Mouse (Mus musculus) liver, adult 2 months (tissue): Measurements from ENCODE around the gene Xxylt1. TPM values are rescaled to one million over a fixed set of nuclear protein-coding genes. Genes with fewer than 3 reads are reported as not detected.

Experiments
- DNase-seq: peaks from one replicate; pipeline ENCODE4 v3.0.0-alpha.2; 2011; ENCODE audit warnings: low read depth, low spot score; ENCODE audit errors: extremely low read depth
- H3K27ac ChIP-seq: fragments of 200-500 bp; replicated peaks from 2 replicates; pipeline ENCODE4 v1.5.1; 2012; ENCODE audit warnings: low read depth, mild to moderate bottlenecking, control low read depth, inconsistent platforms, low read length; ENCODE audit not compliant: insufficient read depth
- H3K27me3 ChIP-seq: fragments of 200-500 bp; 2 replicates; pipeline ENCODE4 v1.6.1; 2012; ENCODE audit warnings: mild to moderate bottlenecking, moderate library complexity, low read length, inconsistent platforms; ENCODE audit not compliant: control insufficient read depth, insufficient read depth
- H3K36me3 ChIP-seq: fragments of 200-500 bp; 2 replicates; pipeline ENCODE4 v1.6.1; 2012; ENCODE audit warnings: low read length, inconsistent platforms; ENCODE audit not compliant: control insufficient read depth, insufficient read depth
- H3K4me1 ChIP-seq: fragments of 200-500 bp; 2 replicates; pipeline ENCODE4 v1.6.1; 2011; ENCODE audit warnings: low read length; ENCODE audit not compliant: control insufficient read depth, insufficient read depth
- H3K4me3 ChIP-seq: fragments of 200-500 bp; 2 replicates; pipeline ENCODE4 v1.5.1; 2011; ENCODE audit warnings: low read depth, mild to moderate bottlenecking, control low read depth, low read length, moderate library complexity; ENCODE audit not compliant: insufficient read depth
- H3K79me2 ChIP-seq: fragments of 200-500 bp; 2 replicates; pipeline ENCODE4 v1.6.1; 2012; ENCODE audit warnings: inconsistent platforms, mild to moderate bottlenecking, low read length, moderate library complexity; ENCODE audit not compliant: control insufficient read depth, insufficient read depth
- H3K9ac ChIP-seq: fragments of 200-500 bp; 2 replicates; pipeline ENCODE4 v1.6.1; 2012; ENCODE audit warnings: low read depth, mild to moderate bottlenecking, control low read depth, inconsistent platforms, low read length
- CTCF ChIP-seq: fragments of 200-500 bp; IDR thresholded peaks from 2 replicates; pipeline ENCODE4 v1.5.1; 2011; ENCODE audit warnings: low read depth, low read length, control low read depth
- POLR2A ChIP-seq: fragments of 200-500 bp; IDR thresholded peaks from 2 replicates; pipeline ENCODE4 v1.6.1; 2011; ENCODE audit warnings: low read length, control low read depth; ENCODE audit not compliant: insufficient read depth; ENCODE audit errors: extremely low read depth
- WGBS: fragments of 180-500 bp; shearing (Covaris S2); methylation state at CpG from one replicate; pipeline ENCODE4 v1.1.7; 2018; 5-methylcytosine and 5-hydroxymethylcytosine counted together
- polyA plus RNA-seq: library from polyadenylated mRNA; depleted of rRNA; stranded (reverse); fragments of >200 nt; gene quantifications from 2 replicates; pipeline ENCODE4 v1.2.3, GENCODE M21; 2012
- total RNA-seq: library from RNA; depleted of rRNA; stranded (reverse); fragments of >200 nt; gene quantifications from 2 replicates; pipeline ENCODE4 v1.2.3, GENCODE M21; 2014

Gene Xxylt1
- total and polyA plus RNA-seq, 2 experiments = 1.1 to 2.1 TPM

- DNase-seq = no peak
Measured at GRCm38 (mm10) chr16:30968402-30969151, 112.7 kb downstream of the Xxylt1 start.

GRCm38 (mm10) chr16:30966684-30967083 is 114.5 kb downstream of the Xxylt1 start:
- no peaks in the 10 kb centered on the region for H3K36me3 ChIP-seq
- DNase-seq = no peak
- H3K27ac ChIP-seq = no peak overlapping the region
- peaks cover 25% of the 10 kb centered on the region for H3K4me1 ChIP-seq
- no peaks in the 10 kb centered on the region for H3K27me3 ChIP-seq
- H3K79me2 ChIP-seq = no peaks in the 10 kb centered on the region
- TF ChIP-seq POLR2A (no peak), CTCF (no peak)
- H3K4me3 ChIP-seq = no peak overlapping the region
- WGBS = 83% methylated on average over 5 of the region's 5 CpGs
- no peak overlapping the region for H3K9ac ChIP-seq

More at GRCm38 (mm10) chr16:30968402-30969151, 112.7 kb downstream of the Xxylt1 start:
- TF ChIP-seq CTCF (no peak), POLR2A (no peak)
- H3K4me1 ChIP-seq = peaks cover 38% of the 10 kb centered on the region
- no peaks in the 10 kb centered on the region for H3K27me3 ChIP-seq
- peak overlapping the region; percentile 50; the same call in 1 of the 2 replicates for H3K9ac ChIP-seq
- 0 out of 2 replicates have a peak, but pooled peaks cover 3% of the 10 kb centered on the region for H3K79me2 ChIP-seq
- H3K4me3 ChIP-seq = no peak overlapping the region
- H3K27ac ChIP-seq = peak overlapping the region; percentile 88
- H3K36me3 ChIP-seq = no peaks in the 10 kb centered on the region
- 66% methylated on average over 7 of the region's 7 CpGs for WGBS

- Histone ChIP-seq H3K27me3 (no peaks in the 10 kb centered on the region), H3K9ac (no peak overlapping the region), H3K27ac (no peak overlapping the region), H3K79me2 (no peaks in the 10 kb centered on the region), H3K36me3 (no peaks in the 10 kb centered on the region), H3K4me1 (peaks cover 34% of the 10 kb centered on the region), H3K4me3 (no peak overlapping the region)
- no peak for TF ChIP-seq CTCF
- no peak for TF ChIP-seq POLR2A
- 41% methylated on average over 7 of the region's 7 CpGs for WGBS
- peak; percentile 61 for DNase-seq
Measured at GRCm38 (mm10) chr16:30964891-30965290, 116.3 kb downstream of the Xxylt1 start.

- WGBS = 51% methylated on average over 6 of the region's 6 CpGs
- no peaks in the 10 kb centered on the region for H3K36me3 ChIP-seq
- peak; percentile 42 for DNase-seq
- H3K27ac ChIP-seq = no peak overlapping the region
- no peak overlapping the region for H3K9ac ChIP-seq
- no peaks in the 10 kb centered on the region for H3K27me3 ChIP-seq
- H3K79me2 ChIP-seq = no peaks in the 10 kb centered on the region
- H3K4me3 ChIP-seq = no peak overlapping the region
- peaks cover 31% of the 10 kb centered on the region for H3K4me1 ChIP-seq
- TF ChIP-seq CTCF = no peak
- TF ChIP-seq POLR2A = no peak
Measured at GRCm38 (mm10) chr16:30964411-30964810, 116.8 kb downstream of the Xxylt1 start.

GRCm38 (mm10) chr16:30962515-30962914 is 118.7 kb downstream of the Xxylt1 start:
- Histone ChIP-seq H3K27ac (no peak overlapping the region), H3K27me3 (no peaks in the 10 kb centered on the region), H3K79me2 (no peaks in the 10 kb centered on the region), H3K4me1 (peaks cover 25% of the 10 kb centered on the region), H3K4me3 (no peak overlapping the region), H3K9ac (no peak overlapping the region), H3K36me3 (no peaks in the 10 kb centered on the region)
- DNase-seq = no peak
- whole genome bisulfite sequencing = 90% methylated on average over 8 of the region's 8 CpGs
- TF ChIP-seq POLR2A = no peak
- no peak for TF ChIP-seq CTCF

- Histone ChIP-seq H3K27ac (peak overlapping the region; percentile 74), H3K79me2 (no peaks in the 10 kb centered on the region), H3K9ac (peak overlapping the region; percentile 9; the same call in 1 of the 2 replicates), H3K4me3 (no peak overlapping the region), H3K27me3 (no peaks in the 10 kb centered on the region), H3K4me1 (peaks cover 25% of the 10 kb centered on the region), H3K36me3 (no peaks in the 10 kb centered on the region)
- DNase-seq = peak; percentile 88
- TF ChIP-seq CTCF (no peak), POLR2A (no peak)
- WGBS = 46% methylated on average over 8 of the region's 8 CpGs
Measured at GRCm38 (mm10) chr16:30961176-30961575, 120.1 kb downstream of the Xxylt1 start.
